Mouse (Mus musculus) frontal cortex, postnatal 25 days (tissue): ENCODE data around the gene Tdp1.

ENCODE experiments used
- DNase-seq, 2 experiments: peaks; one replicate each; pipeline ENCODE4 v3.0.0; 2022; ENCODE audit warnings: low spot score in 2 of 2

The Tdp1 gene

DNA sequence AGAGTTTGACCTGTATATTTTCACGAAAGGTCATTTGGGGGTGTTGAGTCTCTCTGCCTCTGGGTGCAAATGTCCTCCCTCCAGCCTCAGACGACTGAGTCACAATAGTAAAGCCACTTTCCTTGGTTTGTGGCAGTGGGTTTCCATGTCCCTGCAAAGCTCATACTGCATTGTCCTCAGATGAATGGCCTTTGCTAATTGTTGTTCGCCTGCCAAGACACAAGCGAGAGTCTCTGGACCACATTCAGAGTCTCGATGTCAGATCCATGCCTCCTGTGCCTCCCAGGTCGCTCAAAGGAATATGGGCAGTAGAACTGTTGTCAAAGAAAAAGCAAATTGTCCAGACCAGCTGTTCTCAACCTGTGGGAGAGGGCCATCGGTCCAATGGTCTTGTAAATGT is 116.1 kb downstream of the Tdp1 start:
- no peak for DNase-seq

DNA sequence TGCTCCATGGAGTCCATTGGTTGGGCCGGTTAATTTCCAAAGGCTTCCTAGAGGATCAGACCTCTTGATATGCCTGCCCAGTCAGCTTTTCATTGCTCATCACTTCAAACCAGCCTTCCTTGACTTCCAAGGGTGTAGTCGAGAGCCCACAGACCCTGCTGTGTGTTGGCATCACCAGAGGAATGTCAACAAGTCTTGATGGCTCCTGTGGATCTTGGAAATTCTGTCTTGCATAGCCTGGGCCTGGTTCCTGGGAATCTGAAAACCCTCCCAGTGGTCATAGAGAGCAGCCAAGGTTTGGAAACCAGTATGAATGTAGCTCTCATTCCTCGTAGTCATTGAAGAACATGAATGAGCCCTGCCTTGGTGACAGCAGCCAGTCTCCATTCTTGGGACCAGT is 116.9 kb downstream of the Tdp1 start:
- no peak for DNase-seq

DNA sequence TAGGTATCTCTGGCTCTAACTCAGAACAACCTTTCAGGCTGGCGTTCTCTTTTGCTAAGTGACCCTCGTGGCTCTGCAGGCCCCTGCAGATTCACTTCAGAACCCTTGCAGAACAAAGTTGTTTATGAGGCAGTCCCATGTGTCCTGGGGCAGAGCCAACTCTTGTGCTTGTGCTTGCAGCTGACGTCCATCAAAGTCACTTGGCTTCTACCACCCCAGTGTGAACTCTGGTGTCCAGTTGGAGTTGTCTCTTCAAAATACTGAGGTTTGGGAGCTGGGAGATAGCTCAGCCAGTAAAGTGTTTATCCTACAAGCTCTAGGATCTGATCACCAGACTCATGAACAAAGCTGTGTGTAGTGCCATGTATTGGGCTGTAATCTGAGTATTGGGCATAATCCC is 117.6 kb downstream of the Tdp1 start:
- DNase-seq, result no peak

DNA sequence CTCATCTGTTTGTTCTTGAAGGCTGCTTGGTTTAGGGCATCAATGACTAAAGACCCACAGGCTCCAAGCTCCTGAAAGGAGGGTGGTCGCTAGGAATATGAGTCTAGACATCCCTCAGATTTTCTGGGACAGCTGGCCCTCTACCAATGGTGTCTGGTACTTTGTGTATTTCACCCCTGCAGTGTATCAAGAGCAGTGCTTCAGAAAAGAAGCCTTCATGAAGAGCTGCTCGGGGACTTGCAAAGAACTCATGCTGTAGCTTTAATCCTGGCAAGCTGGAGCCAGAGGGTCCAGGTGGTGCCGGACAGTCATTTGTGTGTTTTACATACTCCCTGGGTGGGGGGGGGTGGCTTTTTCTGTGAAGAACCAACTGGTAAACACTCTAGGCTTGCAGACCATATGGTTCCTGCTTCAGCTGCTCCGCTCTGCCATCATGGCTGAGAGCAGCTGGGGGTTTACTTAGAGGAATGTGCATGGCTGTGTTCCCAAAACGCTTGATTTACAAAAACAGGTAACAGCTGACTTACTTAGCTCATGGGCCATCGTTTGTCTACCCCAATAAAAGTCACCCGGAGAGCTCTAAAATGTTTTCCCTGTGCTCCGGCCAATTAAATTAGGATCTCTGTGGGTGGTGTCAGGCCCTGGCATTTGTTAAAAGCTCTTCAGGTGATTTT is 118.7 kb downstream of the Tdp1 start:
- no peak for DNase-seq
